Mouse (Mus musculus) inflammation-experienced regulatory T-cells, adult 16 weeks (primary cell): Measurements from ENCODE around the gene Slc25a48. TPM values are rescaled to one million over a fixed set of nuclear protein-coding genes. Genes with fewer than 3 reads are reported as not detected.

ENCODE experiments used
- polyA plus RNA-seq: library from polyadenylated mRNA; unstranded; fragments of 100-300 nt; shearing (Covaris generic); gene quantifications from one replicate; pipeline ENCODE4 v1.2.1, GENCODE M21; 2017

Slc25a48 gene
- polyA plus RNA-seq, result not detected

GRCm38 (mm10) chr13:56438211-56439075 is at the start of gene Slc25a48:
Gene Slc25a48 (plus strand): TSS chr13:56438355.

GRCm38 (mm10) chr13:56426365-56426764 is 11.8 kb upstream of the Slc25a48 start, which contains the start of gene Gm3045:
Gene Gm3045 (plus strand): TSS chr13:56426594.

GRCm38 (mm10) chr13:56482146-56482545 is 44.0 kb downstream of the Slc25a48 start, which contains the start of gene Il9:
Gene Il9 (minus strand): TSS chr13:56482246.

GRCm38 (mm10) chr13:56522081-56522820 is 84.1 kb downstream of the Slc25a48 start, which contains the start of gene Fbxl21:
Gene Fbxl21 (plus strand): TSS chr13:56522472.

Other genes starting within 250 kb of the Slc25a48 start
- gene Neurog1, start 186.2 kb upstream of the Slc25a48 start, polyA plus RNA-seq, result not detected
- gene Cxcl14, start 141.8 kb upstream of the Slc25a48 start, polyA plus RNA-seq, result not detected
- gene Gm3045, start 11.8 kb upstream of the Slc25a48 start, polyA plus RNA-seq, result not detected
- gene Il9, start 43.9 kb downstream of the Slc25a48 start, polyA plus RNA-seq, result not detected
- gene Fbxl21, start 84.1 kb downstream of the Slc25a48 start, polyA plus RNA-seq, result 1.8 TPM
- gene Lect2, start 110.1 kb downstream of the Slc25a48 start, polyA plus RNA-seq, result not detected
- gene Tgfbi, start 171.2 kb downstream of the Slc25a48 start, polyA plus RNA-seq, result 1.1 TPM